Mouse (Mus musculus) 3T3-L1 (cell line): ENCODE results near the gene Opcml.

ENCODE experiments used
- DNase-seq: peaks from one replicate; pipeline ENCODE4 v3.0.0-alpha.2; 2015; ENCODE audit warnings: low read depth, low spot score

Gene Opcml

GRCm38 (mm10) chr9:28752908-28753307, 962.3 kb downstream of the Opcml start:
- no peak for DNase-seq

GRCm38 (mm10) chr9:28756841-28757451, 966.4 kb downstream of the Opcml start:
- peak; percentile 4 for DNase-seq

GRCm38 (mm10) chr9:28761460-28761859, 970.9 kb downstream of the Opcml start:
- no peak for DNase-seq

GRCm38 (mm10) chr9:28764149-28764548, 973.6 kb downstream of the Opcml start:
- no peak for DNase-seq

GRCm38 (mm10) chr9:28776517-28777503, 986.2 kb downstream of the Opcml start:
- DNase-seq = no peak

- no peak for DNase-seq
Observed at GRCm38 (mm10) chr9:28783834-28784233, 993.3 kb downstream of the Opcml start.

GRCm38 (mm10) chr9:28789439-28789838, 998.9 kb downstream of the Opcml start:
- DNase-seq = no peak

- DNase-seq = no peak
Observed at GRCm38 (mm10) chr9:28800100-28800499, 1009.5 kb downstream of the Opcml start.

GRCm38 (mm10) chr9:28806666-28807065, 1016.1 kb downstream of the Opcml start:
- no peak for DNase-seq

- DNase-seq = no peak
Observed at GRCm38 (mm10) chr9:28822060-28822459, 1031.5 kb downstream of the Opcml start.

- no peak for DNase-seq
Observed at GRCm38 (mm10) chr9:28822466-28822865, 1031.9 kb downstream of the Opcml start.

- no peak for DNase-seq
Observed at GRCm38 (mm10) chr9:28825821-28826220, 1035.2 kb downstream of the Opcml start.

GRCm38 (mm10) chr9:28845961-28846570, 1055.5 kb downstream of the Opcml start:
- no peak for DNase-seq

- DNase-seq = no peak
Observed at GRCm38 (mm10) chr9:28855826-28856225, 1065.3 kb downstream of the Opcml start.

- no peak for DNase-seq
Observed at GRCm38 (mm10) chr9:28861983-28862382, 1071.4 kb downstream of the Opcml start.

- no peak for DNase-seq
Observed at GRCm38 (mm10) chr9:28867256-28867655, 1076.7 kb downstream of the Opcml start.

- no peak for DNase-seq
Observed at GRCm38 (mm10) chr9:28870478-28870877, 1079.9 kb downstream of the Opcml start.

- no peak for DNase-seq
Observed at GRCm38 (mm10) chr9:28882566-28882965, 1092.0 kb downstream of the Opcml start.

GRCm38 (mm10) chr9:28891611-28892010, 1101.0 kb downstream of the Opcml start:
- no peak for DNase-seq

GRCm38 (mm10) chr9:28903291-28903690, 1112.7 kb downstream of the Opcml start:
- DNase-seq = no peak

GRCm38 (mm10) chr9:28909738-28910137, 1119.2 kb downstream of the Opcml start:
- peak; percentile 73 for DNase-seq

GRCm38 (mm10) chr9:28911571-28912185, 1121.1 kb downstream of the Opcml start:
- DNase-seq = peak; percentile 31
